Mouse (Mus musculus) myocyte (in vitro differentiated cells): ENCODE measurements around the gene Diaph2. TPM values are rescaled to one million over a fixed set of nuclear protein-coding genes. Genes with fewer than 3 reads are reported as not detected.

ENCODE experiments used
- H3K27me3 ChIP-seq: one replicate; pipeline ENCODE4 v1.6.1; 2011; ENCODE audit not compliant: control insufficient read depth, insufficient read depth, insufficient read length
- H3K36me3 ChIP-seq: one replicate; pipeline ENCODE4 v1.6.1; 2011; ENCODE audit not compliant: control insufficient read depth, insufficient read depth
- H3K4me2 ChIP-seq: one replicate; pipeline ENCODE4 v1.6.1; 2011; ENCODE audit warnings: low read depth, control low read depth
- H3K4me3 ChIP-seq: one replicate; pipeline ENCODE4 v1.5.1; 2011; ENCODE audit warnings: mild to moderate bottlenecking, control low read depth, moderate library complexity
- H3K79me2 ChIP-seq: one replicate; pipeline ENCODE4 v1.6.1; 2011; ENCODE audit not compliant: control insufficient read depth, insufficient read depth
- H3ac ChIP-seq: one replicate; pipeline ENCODE4 v1.6.1; 2011; ENCODE audit not compliant: control insufficient read depth, insufficient read length
- CEBPB ChIP-seq: IDR thresholded peaks from 2 replicates; pipeline ENCODE4 v1.6.1; 2011; ENCODE audit warnings: mild to moderate bottlenecking, moderate library complexity; ENCODE audit not compliant: poor library complexity, insufficient read depth, severe bottlenecking
- E2F4 ChIP-seq: IDR thresholded peaks from one replicate; pipeline ENCODE4 v1.6.1; 2011; ENCODE audit warnings: mild to moderate bottlenecking, control low read depth, moderate library complexity; ENCODE audit not compliant: insufficient read depth
- MAX ChIP-seq: IDR thresholded peaks from one replicate; pipeline ENCODE4 v1.6.1; 2011; ENCODE audit warnings: low read depth, mild to moderate bottlenecking, control low read depth
- MYOD1 ChIP-seq, 3 experiments: IDR thresholded peaks; one replicate each; pipeline ENCODE4 v1.6.1; 2011; ENCODE audit warnings: control low read depth in 2 of 3, low read depth in 2 of 3, mild to moderate bottlenecking in 2 of 3, moderate library complexity in 1 of 3; ENCODE audit not compliant: insufficient read length in 2 of 3, control insufficient read depth in 1 of 3
- MYOG ChIP-seq, 3 experiments: IDR thresholded peaks; one replicate each; pipeline ENCODE4 v1.6.1; 2011; ENCODE audit warnings: control low read depth in 2 of 3, low read depth in 2 of 3, mild to moderate bottlenecking in 2 of 3; ENCODE audit not compliant: insufficient read length in 2 of 3, control insufficient read depth in 1 of 3, insufficient read depth in 1 of 3
- POLR2A ChIP-seq: IDR thresholded peaks from one replicate; pipeline ENCODE4 v1.6.1; 2011; ENCODE audit warnings: low read depth, mild to moderate bottlenecking, control low read depth, moderate library complexity; ENCODE audit not compliant: insufficient read length
- POLR2AphosphoS2 ChIP-seq: IDR thresholded peaks from one replicate; pipeline ENCODE4 v1.6.1; 2011; ENCODE audit warnings: low read depth, control low read depth; ENCODE audit not compliant: insufficient read length
- REST ChIP-seq: IDR thresholded peaks from one replicate; pipeline ENCODE4 v1.6.1; 2011; ENCODE audit warnings: mild to moderate bottlenecking, control low read depth, moderate library complexity; ENCODE audit not compliant: insufficient read depth, insufficient read length
- SRF ChIP-seq: IDR thresholded peaks from one replicate; pipeline ENCODE4 v1.6.1; 2011; ENCODE audit warnings: low read depth; ENCODE audit not compliant: control insufficient read depth, insufficient read length
- TCF12 ChIP-seq: IDR thresholded peaks from one replicate; pipeline ENCODE4 v1.6.1; 2011; ENCODE audit warnings: mild to moderate bottlenecking, control low read depth; ENCODE audit not compliant: poor library complexity, insufficient read depth, severe bottlenecking
- TCF3 ChIP-seq: IDR thresholded peaks from one replicate; pipeline ENCODE4 v1.6.1; 2011; ENCODE audit warnings: low read depth, control low read depth; ENCODE audit not compliant: insufficient read length
- USF1 ChIP-seq: IDR thresholded peaks from one replicate; pipeline ENCODE4 v1.6.1; 2011; ENCODE audit warnings: low read depth, mild to moderate bottlenecking, control low read depth, moderate library complexity
- polyA plus RNA-seq: library from polyadenylated mRNA; unstranded; fragments of >200 nt; fragmentation: generic; extraction: Trizol; gene quantifications from one replicate; pipeline ENCODE4 v1.2.1, GENCODE M21; 2012; ENCODE audit warnings: missing spikeins

The Diaph2 gene
- polyA plus RNA-seq, 1 experiment = 1.4 TPM

DNA sequence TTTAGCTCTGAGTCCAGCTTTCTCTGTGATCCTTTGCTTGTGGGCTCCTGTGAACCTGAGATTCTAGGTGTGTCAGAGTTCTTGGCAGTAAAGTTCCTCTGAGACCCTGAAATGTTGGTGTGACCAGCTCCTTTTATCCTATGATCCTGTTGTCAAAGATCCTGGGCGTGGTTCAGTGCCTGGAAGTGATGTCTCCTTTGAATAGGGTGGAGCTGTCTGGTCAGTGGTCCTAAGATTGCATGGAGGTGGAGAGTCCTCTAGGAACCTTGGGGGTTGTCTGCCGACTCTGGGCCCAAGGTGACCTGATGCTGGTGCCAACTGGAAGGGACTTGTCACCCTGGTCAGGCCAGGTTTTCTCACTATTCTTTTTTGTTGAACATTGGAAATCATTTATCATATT, 176.3 kb downstream of the Diaph2 start:
- H3K27me3 ChIP-seq = no peaks in the 10 kb centered on the region
- no peak overlapping the region for H3ac ChIP-seq
- H3K4me2 ChIP-seq = no peak overlapping the region
- TF ChIP-seq CEBPB = no peak
- TF ChIP-seq USF1 = no peak
- no peaks in the 10 kb centered on the region for H3K36me3 ChIP-seq
- H3K79me2 ChIP-seq = no peaks in the 10 kb centered on the region
- no peak overlapping the region for H3K4me3 ChIP-seq

DNA sequence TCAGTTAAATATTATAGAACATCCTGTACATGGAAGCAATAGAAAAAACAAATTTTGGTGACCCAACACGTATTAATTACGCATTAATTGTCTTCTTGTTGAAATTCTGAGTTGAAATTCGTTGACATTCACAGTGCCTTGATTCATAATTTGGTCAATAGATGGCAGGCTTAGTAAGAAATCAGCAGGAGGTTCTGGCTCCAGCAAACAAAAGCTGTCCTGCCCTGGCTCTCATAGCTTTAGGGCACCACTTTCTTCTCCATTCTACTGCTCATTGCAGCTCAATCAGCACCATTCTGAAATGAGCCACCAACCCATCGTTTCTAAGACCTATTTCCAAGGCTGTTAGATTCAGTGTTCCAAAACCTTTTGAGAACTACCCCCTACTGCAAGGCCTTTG, 225.3 kb downstream of the Diaph2 start:
- H3K36me3 ChIP-seq = no peaks in the 10 kb centered on the region
- no peaks in the 10 kb centered on the region for H3K27me3 ChIP-seq
- TF ChIP-seq SRF (no peak), TCF3 (no peak), CEBPB (no peak), USF1 (no peak), POLR2AphosphoS2 (no peak), POLR2A (no peak), MAX (no peak), MYOG (IDR thresholded peaks at IDR 0.05; ENCODE audit: control insufficient read depth in 1 of 3, insufficient read depth in 1 of 3, insufficient read length in 2 of 3, low read depth in 2 of 3) (no peak), TCF12 (no peak), E2F4 (no peak), MYOD1 (IDR thresholded peaks at IDR 0.05; ENCODE audit: control insufficient read depth in 1 of 3, insufficient read length in 2 of 3, low read depth in 2 of 3) (no peak), REST (no peak)
- H3K4me3 ChIP-seq = no peak overlapping the region
- H3K79me2 ChIP-seq = no peaks in the 10 kb centered on the region
- no peak overlapping the region for H3ac ChIP-seq
- H3K4me2 ChIP-seq = no peak overlapping the region

DNA sequence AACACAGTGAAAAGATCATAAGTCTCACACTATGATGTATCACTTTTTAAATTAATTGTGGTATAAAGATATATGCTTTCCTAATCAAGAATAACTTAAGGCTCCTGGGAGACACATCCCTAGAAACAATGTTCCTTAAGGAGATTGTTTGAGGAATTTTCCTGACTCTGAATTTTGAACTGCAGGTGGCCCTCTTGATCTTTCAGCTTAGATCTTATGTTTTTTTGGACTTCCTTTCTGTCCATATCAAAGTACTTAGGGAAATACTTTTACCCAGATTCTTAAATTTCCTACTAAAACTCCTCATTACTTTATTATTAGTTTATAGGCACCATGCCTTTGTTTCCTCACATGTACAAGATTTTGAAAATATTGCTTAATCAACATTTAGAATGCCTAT, 258.7 kb downstream of the Diaph2 start:
- Histone ChIP-seq H3K4me2 (no peak overlapping the region), H3K4me3 (no peak overlapping the region), H3K27me3 (no peaks in the 10 kb centered on the region), H3K79me2 (no peaks in the 10 kb centered on the region), H3ac (no peak overlapping the region), H3K36me3 (no peaks in the 10 kb centered on the region)
- no peak for TF ChIP-seq USF1
- no peak for TF ChIP-seq MAX
- no peak for TF ChIP-seq POLR2A
- no peak for TF ChIP-seq REST

DNA sequence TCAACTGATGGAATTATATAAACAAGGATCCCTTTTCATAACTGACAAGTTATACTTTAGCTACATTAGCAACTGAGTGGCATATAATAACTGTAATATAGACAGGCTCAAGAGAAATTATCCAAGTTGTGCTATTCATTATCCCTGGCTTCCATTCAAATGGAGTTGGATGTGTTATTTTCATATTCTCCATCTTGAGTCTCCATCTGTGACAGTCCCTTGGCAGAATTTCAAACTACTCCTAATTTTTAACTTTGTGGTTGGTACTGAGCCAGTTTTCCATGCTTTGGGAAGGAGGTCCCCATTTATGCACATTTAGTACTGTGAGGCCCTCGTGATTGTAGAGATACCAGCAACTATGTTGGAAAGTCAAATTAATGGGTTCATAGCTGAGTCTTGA, 270.2 kb downstream of the Diaph2 start:
- no peaks in the 10 kb centered on the region for H3K79me2 ChIP-seq
- H3ac ChIP-seq = no peak overlapping the region
- H3K27me3 ChIP-seq = no peaks in the 10 kb centered on the region
- H3K36me3 ChIP-seq = no peaks in the 10 kb centered on the region
- no peak overlapping the region for H3K4me2 ChIP-seq
- no peak for TF ChIP-seq TCF12
- TF ChIP-seq POLR2AphosphoS2 = no peak
- no peak for TF ChIP-seq POLR2A
- TF ChIP-seq TCF3 = no peak
- no peak for TF ChIP-seq MAX
- no peak for TF ChIP-seq SRF
- TF ChIP-seq MYOD1 (IDR thresholded peaks at IDR 0.05; ENCODE audit: control insufficient read depth in 1 of 3, insufficient read length in 2 of 3, low read depth in 2 of 3) = no peak
- TF ChIP-seq USF1 = no peak
- TF ChIP-seq MYOG (IDR thresholded peaks at IDR 0.05; ENCODE audit: control insufficient read depth in 1 of 3, insufficient read depth in 1 of 3, insufficient read length in 2 of 3, low read depth in 2 of 3) = no peak
- TF ChIP-seq CEBPB = no peak
- no peak for TF ChIP-seq E2F4
- TF ChIP-seq REST = no peak
- H3K4me3 ChIP-seq = no peak overlapping the region

- no peak overlapping the region for H3K4me3 ChIP-seq
- H3ac ChIP-seq = no peak overlapping the region
- no peaks in the 10 kb centered on the region for H3K27me3 ChIP-seq
- H3K4me2 ChIP-seq = no peak overlapping the region
- H3K79me2 ChIP-seq = no peaks in the 10 kb centered on the region
- TF ChIP-seq TCF3 (no peak), MYOG (IDR thresholded peaks at IDR 0.05; ENCODE audit: control insufficient read depth in 1 of 3, insufficient read depth in 1 of 3, insufficient read length in 2 of 3, low read depth in 2 of 3) (peak in 1 of 3 experiments; percentile 71), TCF12 (peak; percentile 28), USF1 (no peak), CEBPB (peak; percentile 93), MYOD1 (IDR thresholded peaks at IDR 0.05; ENCODE audit: control insufficient read depth in 1 of 3, insufficient read length in 2 of 3, low read depth in 2 of 3) (peak in 1 of 3 experiments; percentile 56)
- no peaks in the 10 kb centered on the region for H3K36me3 ChIP-seq
These were observed 295.0 kb downstream of the Diaph2 start for GRCm38 (mm10) chrX:130044525-130044924.

GRCm38 (mm10) chrX:130149216-130149615, 399.7 kb downstream of the Diaph2 start:
- Histone ChIP-seq H3K79me2 (no peaks in the 10 kb centered on the region), H3K36me3 (no peaks in the 10 kb centered on the region), H3ac (no peak overlapping the region), H3K27me3 (no peaks in the 10 kb centered on the region), H3K4me2 (no peak overlapping the region), H3K4me3 (no peak overlapping the region)
- TF ChIP-seq POLR2AphosphoS2 = no peak
- no peak for TF ChIP-seq REST
- TF ChIP-seq POLR2A = no peak
- no peak for TF ChIP-seq TCF12
- no peak for TF ChIP-seq USF1
- TF ChIP-seq MAX = no peak
- TF ChIP-seq E2F4 = no peak
- no peak for TF ChIP-seq MYOD1 (IDR thresholded peaks at IDR 0.05; ENCODE audit: control insufficient read depth in 1 of 3, insufficient read length in 2 of 3, low read depth in 2 of 3)
- no peak for TF ChIP-seq CEBPB
- no peak for TF ChIP-seq TCF3
